Mouse (Mus musculus) hindlimb bud, embryonic 11.5 days (tissue): ENCODE measurements around the gene Xrcc4.
"Not testable (repeated sequence)": the region's sequence is repeated elsewhere in the genome, so short reads cannot be mapped to it uniquely, and the experiment has no call there.

Experiments
- DNase-seq: peaks from one replicate; pipeline ENCODE4 v3.0.0-alpha.2; 2012; ENCODE audit warnings: low read depth, low spot score; ENCODE audit errors: extremely low spot score

Gene Xrcc4

GRCm38 (mm10) chr13:90088962-90089824, at the start of gene Xrcc4, which contains the start of gene Tmem167:
TSS of gene Xrcc4 (minus strand) at chr13:90089608.
TSS of gene Tmem167 (plus strand) at chr13:90089123.
- peak; percentile 89 for DNase-seq

GRCm38 (mm10) chr13:90136156-90136910, 46.9 kb upstream of the Xrcc4 start:
- DNase-seq, result no peak

GRCm38 (mm10) chr13:90111681-90112080, 22.3 kb upstream of the Xrcc4 start:
- DNase-seq, result no peak

GRCm38 (mm10) chr13:90108746-90109145, 19.3 kb upstream of the Xrcc4 start:
- not testable (repeated sequence) for DNase-seq

GRCm38 (mm10) chr13:90106139-90106538, 16.7 kb upstream of the Xrcc4 start:
- no peak for DNase-seq

- no peak for DNase-seq
Observed at GRCm38 (mm10) chr13:90101514-90101913, 12.1 kb upstream of the Xrcc4 start.

GRCm38 (mm10) chr13:90089825-90090183, 396 bp upstream of the Xrcc4 start:
- DNase-seq, result no peak

- DNase-seq, result no peak
Observed at GRCm38 (mm10) chr13:90061877-90062276, 27.5 kb downstream of the Xrcc4 start.

GRCm38 (mm10) chr13:90052408-90052807, 37.0 kb downstream of the Xrcc4 start:
- DNase-seq, result no peak

GRCm38 (mm10) chr13:90051735-90052134, 37.7 kb downstream of the Xrcc4 start:
- no peak for DNase-seq

- peak; percentile 81 for DNase-seq
Observed at GRCm38 (mm10) chr13:90039613-90040012, 49.8 kb downstream of the Xrcc4 start.

GRCm38 (mm10) chr13:90032977-90033376, 56.4 kb downstream of the Xrcc4 start:
- no peak for DNase-seq

- DNase-seq, result no peak
Observed at GRCm38 (mm10) chr13:90032523-90032922, 56.9 kb downstream of the Xrcc4 start.

GRCm38 (mm10) chr13:90030911-90031310, 58.5 kb downstream of the Xrcc4 start:
- no peak for DNase-seq

GRCm38 (mm10) chr13:90012620-90013019, 76.8 kb downstream of the Xrcc4 start:
- DNase-seq, result no peak

- no peak for DNase-seq
Observed at GRCm38 (mm10) chr13:90012198-90012597, 77.2 kb downstream of the Xrcc4 start.

GRCm38 (mm10) chr13:90011129-90011528, 78.3 kb downstream of the Xrcc4 start:
- no peak for DNase-seq

GRCm38 (mm10) chr13:90009786-90010185, 79.6 kb downstream of the Xrcc4 start:
- no peak for DNase-seq

GRCm38 (mm10) chr13:90005561-90005960, 83.8 kb downstream of the Xrcc4 start:
- no peak for DNase-seq

GRCm38 (mm10) chr13:89997531-89997930, 91.9 kb downstream of the Xrcc4 start:
- no peak for DNase-seq

GRCm38 (mm10) chr13:89986087-89986486, 103.3 kb downstream of the Xrcc4 start:
- no peak for DNase-seq

GRCm38 (mm10) chr13:89970940-89971339, 118.5 kb downstream of the Xrcc4 start:
- no peak for DNase-seq
